Comparison of ENCODE assay signal across 27 mouse cellular contexts in genomic region chr15:94464881-94465280, GRCm38 (mm10). TPM values are rescaled to one million over a fixed set of nuclear protein-coding genes. Genes with fewer than 3 reads are reported as not detected.
A peak's percentile ranks its signal among the peaks of the same experiment; 100 is the strongest.
DNase-seq lines count a peak whose midpoint lies in the region; ATAC-seq and TF ChIP-seq lines count a peak whose summit lies in the region.
"Had no signal": no experiment of that assay in that cellular context is flagged by ENCODE, and none has a peak within 500 bp of the region (broad histone marks: within the 10 kb centered on the region; RNA-seq: fewer than 3 reads in every experiment).

No protein-coding gene starts in this region.

- peak; percentile 45; the same call in 1 of the 2 replicates for ATAC-seq in forebrain, postnatal 0 days
- no peak for ATAC-seq in forebrain, embryonic 15.5 days (replicated peaks)
- ATAC-seq in midbrain, embryonic 13.5 days: peak; percentile 34; the same call in 1 of the 2 replicates
- ATAC-seq: Patski had no signal

- no peaks in the 10 kb centered on the region for H3K27me3 ChIP-seq in forebrain, postnatal 0 days (ENCODE audit: insufficient read depth, low read length)
- H3K27me3 ChIP-seq in forebrain, embryonic 15.5 days: no peaks in the 10 kb centered on the region
- H3K27me3 ChIP-seq in midbrain, embryonic 13.5 days: no peaks in the 10 kb centered on the region
- H3K27me3 ChIP-seq: kidney, embryonic 15.5 days; limb, embryonic 13.5 days; megakaryocyte, embryonic 14.5 days had no signal

- no peak overlapping the region for H3K4me3 ChIP-seq in forebrain, postnatal 0 days (ENCODE audit: low read depth, low read length)
- H3K4me3 ChIP-seq in forebrain, embryonic 15.5 days: no peak overlapping the region
- no peak overlapping the region for H3K4me3 ChIP-seq in midbrain, embryonic 13.5 days (replicated peaks)
- H3K4me3 ChIP-seq: kidney, embryonic 15.5 days; limb, embryonic 13.5 days; megakaryocyte, embryonic 14.5 days had no signal

- no peak for DNase-seq in forebrain, postnatal 0 days
- DNase-seq in retina, adult 2 months (ENCODE audit: low read depth, low spot score): peak; percentile 18
- DNase-seq in retina, embryonic 14.5 days (ENCODE audit: low spot score): no peak
- peak; percentile 64 for DNase-seq in retina, postnatal 1 day
- DNase-seq in adrenal gland, postnatal 10 days: no peak
- DNase-seq in cerebellum, adult 11 months: no peak
- DNase-seq: adrenal gland, postnatal 14 days; cerebellum, adult 8-10 months; cerebellum, postnatal 25 days; gastrocnemius, postnatal 25 days; heart, adult 18-20 months; heart, postnatal 4 days; kidney, adult 18-20 months; kidney, postnatal 25 days; lung, postnatal 36 days; spleen, adult 18-20 months; thymus, adult 2 months; thymus, postnatal 36 days had no signal

- no peaks in the 10 kb centered on the region for H3K9me3 ChIP-seq in forebrain, postnatal 0 days (ENCODE audit: low read length)
- H3K9me3 ChIP-seq in forebrain, embryonic 15.5 days: no peaks in the 10 kb centered on the region
- H3K9me3 ChIP-seq in midbrain, embryonic 13.5 days: no peaks in the 10 kb centered on the region
- H3K9me3 ChIP-seq: kidney, embryonic 15.5 days; limb, embryonic 13.5 days; megakaryocyte, embryonic 14.5 days had no signal

- TF ChIP-seq CTCF in forebrain, postnatal 0 days (IDR thresholded peaks at IDR 0.05; ENCODE audit: low read depth): no peak

- H3K4me2 ChIP-seq in forebrain, postnatal 0 days (ENCODE audit: low read depth): no peak overlapping the region
- no peak overlapping the region for H3K4me2 ChIP-seq in forebrain, embryonic 15.5 days (replicated peaks)
- H3K4me2 ChIP-seq in midbrain, embryonic 13.5 days (replicated peaks): peak overlapping the region; percentile 16; the same call in 1 of the 2 replicates
- H3K4me2 ChIP-seq: heart, embryonic 11.5 days; hindbrain, embryonic 14.5 days; kidney, embryonic 15.5 days; limb, embryonic 13.5 days; liver, embryonic 11.5 days had no signal

- 53% methylated on average over 14 of the region's 14 CpGs for WGBS in forebrain, postnatal 0 days
- WGBS in forebrain, embryonic 15.5 days: 59% methylated on average over 14 of the region's 14 CpGs
- 42% methylated on average over 14 of the region's 14 CpGs for WGBS in midbrain, embryonic 13.5 days

- H3K36me3 ChIP-seq in forebrain, postnatal 0 days (ENCODE audit: insufficient read depth): no peaks in the 10 kb centered on the region
- no peaks in the 10 kb centered on the region for H3K36me3 ChIP-seq in forebrain, embryonic 15.5 days
- no peaks in the 10 kb centered on the region for H3K36me3 ChIP-seq in midbrain, embryonic 13.5 days
- H3K36me3 ChIP-seq: kidney, embryonic 15.5 days; limb, embryonic 13.5 days had no signal

- no peaks in the 10 kb centered on the region for H3K4me1 ChIP-seq in forebrain, postnatal 0 days (ENCODE audit: insufficient read depth)
- H3K4me1 ChIP-seq in forebrain, embryonic 15.5 days: no peaks in the 10 kb centered on the region
- peaks cover 10% of the 10 kb centered on the region; the same call in 1 of the 2 replicates for H3K4me1 ChIP-seq in midbrain, embryonic 13.5 days (replicated peaks)
- H3K4me1 ChIP-seq: kidney, embryonic 15.5 days; limb, embryonic 13.5 days; megakaryocyte, embryonic 14.5 days had no signal

- no peak overlapping the region for H3K9ac ChIP-seq in forebrain, postnatal 0 days
- no peak overlapping the region for H3K9ac ChIP-seq in forebrain, embryonic 15.5 days (replicated peaks)
- H3K9ac ChIP-seq in midbrain, embryonic 13.5 days (replicated peaks): no peak overlapping the region
- H3K9ac ChIP-seq: hindbrain, embryonic 14.5 days; kidney, embryonic 15.5 days; limb, embryonic 13.5 days had no signal

- 0 out of 2 replicates have a peak overlapping the region, but pooled peaks have one; percentile 5 for H3K27ac ChIP-seq in forebrain, postnatal 0 days (ENCODE audit: low read depth, low read length)
- no peak overlapping the region for H3K27ac ChIP-seq in forebrain, embryonic 15.5 days (replicated peaks)
- no peak overlapping the region for H3K27ac ChIP-seq in midbrain, embryonic 13.5 days
- H3K27ac ChIP-seq: hindbrain, embryonic 14.5 days; kidney, embryonic 15.5 days; limb, embryonic 13.5 days had no signal

RNA-seq across cellular contexts. Expression of gene Adamts20, which starts 0.3 kb away (rescaled TPM):
- total RNA-seq in forebrain, postnatal 0 days (2014; rRNA removed): 5.6 and 7.2 TPM in 2 replicates
- 2.2 and 2.3 TPM in 2 replicates for polyA plus RNA-seq in forebrain, postnatal 0 days (2015; fragmentation: Nextera tagmentation; extraction: Ambion mirVana)
- polyA plus RNA-seq in forebrain, embryonic 15.5 days (2015; fragmentation: Nextera tagmentation; extraction: Ambion mirVana): 2.5 and 3.5 TPM in 2 replicates
- 1.7 and 2.0 TPM in 2 replicates for polyA plus RNA-seq in midbrain, embryonic 13.5 days (2015; fragmentation: Nextera tagmentation; extraction: Ambion mirVana)
- 1 to 10 TPM; 2.4 to 2.8 TPM for total RNA-seq in adrenal gland, postnatal 10 days (2021)

Comparison
In these comparisons a context has a peak if more than half of its experiments do, and no peak if none do; other contexts are left out.
1. DNase-seq: peak in retina, adult 2 months (single experiment) and retina, postnatal 1 day (single experiment); none in forebrain, postnatal 0 days (single experiment), retina, embryonic 14.5 days (single experiment), adrenal gland, postnatal 10 days (single experiment) and cerebellum, adult 11 months (single experiment).